Mouse (Mus musculus) hindlimb bud, embryonic 11.5 days (tissue): ENCODE measurements around the gene Immp2l.

ENCODE experiments used
- DNase-seq: peaks from one replicate; pipeline ENCODE4 v3.0.0-alpha.2; 2012; ENCODE audit warnings: low read depth, low spot score; ENCODE audit errors: extremely low spot score

Immp2l gene

DNA sequence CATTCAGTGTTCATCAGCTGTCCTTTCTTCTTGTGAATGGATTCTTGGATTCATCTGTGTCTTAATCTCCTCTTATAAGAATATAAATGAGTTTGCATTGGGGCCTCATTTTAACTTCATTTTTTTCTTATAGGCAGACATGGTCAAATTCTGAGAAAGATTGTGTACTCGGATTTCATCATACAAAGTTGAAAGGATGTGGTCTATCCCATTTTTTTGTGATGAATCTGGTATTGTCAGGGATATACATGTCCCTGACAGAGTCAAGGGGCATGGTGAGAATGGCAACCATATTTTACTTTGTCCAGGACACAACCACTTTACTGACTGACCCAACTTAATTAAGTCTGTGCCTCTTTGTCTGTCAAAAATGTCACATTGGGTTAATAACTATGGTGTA is 925.5 kb downstream of the Immp2l start:
- no peak for DNase-seq

GRCm38 (mm10) chr12:41949841-41950241 is 926.0 kb downstream of the Immp2l start:
- no peak for DNase-seq

DNA sequence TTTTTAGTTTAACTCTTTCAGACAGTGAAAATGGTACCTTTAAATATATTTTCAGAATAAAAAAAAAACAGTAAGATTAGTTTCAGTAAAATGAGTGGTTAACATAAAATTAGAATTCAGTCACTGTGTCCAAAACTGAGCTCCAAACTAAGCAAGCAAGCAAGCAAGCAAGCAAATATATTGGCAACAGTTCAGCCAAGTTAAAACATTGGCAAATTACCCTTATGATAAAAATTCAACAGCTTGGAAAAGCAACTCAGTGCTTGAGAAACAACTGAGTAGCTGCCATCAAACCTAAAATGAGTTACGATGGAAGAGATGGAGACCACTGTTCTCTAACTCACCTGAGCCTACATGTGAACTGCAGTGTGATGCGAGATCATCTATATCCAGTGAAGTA is 926.8 kb downstream of the Immp2l start:
- DNase-seq: no peak

GRCm38 (mm10) chr12:41961038-41961437 is 937.1 kb downstream of the Immp2l start:
- no peak for DNase-seq

DNA sequence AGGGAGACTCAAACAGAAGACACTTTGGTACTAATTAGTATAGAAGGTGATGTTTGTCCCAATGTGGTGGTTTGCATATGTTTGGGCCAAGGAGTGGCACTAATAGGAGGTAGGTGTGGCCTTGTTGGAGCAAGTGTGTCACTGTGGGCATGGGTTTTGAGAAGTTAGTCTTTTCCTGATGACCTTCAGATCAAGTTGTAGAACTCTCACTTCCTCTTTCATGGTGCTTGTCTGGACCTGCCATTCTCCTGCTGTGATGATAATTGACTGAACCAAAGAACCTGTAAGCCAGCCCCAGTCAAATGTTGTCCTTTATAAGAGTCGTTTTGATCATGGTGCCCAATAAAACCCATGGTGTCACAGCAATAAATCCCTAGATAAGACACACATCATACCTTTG is 967.5 kb downstream of the Immp2l start:
- no peak for DNase-seq
